Mouse (Mus musculus) testis, adult 2 months (tissue): Measurements from ENCODE around the gene Dera.

Experiments used
- CTCF ChIP-seq: fragments of 200-500 bp; IDR thresholded peaks from 2 replicates; pipeline ENCODE4 v1.5.1; 2012; ENCODE audit warnings: low read depth, mild to moderate bottlenecking, inconsistent platforms, low read length, moderate library complexity; ENCODE audit not compliant: control insufficient read depth, insufficient read depth, insufficient replicate concordance
- POLR2A ChIP-seq: fragments of 200-500 bp; IDR thresholded peaks from 2 replicates; pipeline ENCODE4 v1.6.1; 2012; ENCODE audit warnings: low read depth, mild to moderate bottlenecking, inconsistent platforms, low read length, moderate library complexity; ENCODE audit not compliant: control insufficient read depth

GRCm38 (mm10) chr6:137771621-137772250, 17.4 kb downstream of the Dera start:
- TF ChIP-seq CTCF (no peak), POLR2A (no peak)
